Mouse (Mus musculus): ENCODE results near the gene Cnot11.

The Cnot11 gene

GRCm38 (mm10) chr1:39534831-39535230 lies at the start of gene Cnot11:
TSS of gene Cnot11 (plus strand) at chr1:39534992.
- ATAC-seq (ENCODE audit: low TSS enrichment) = no peak

GRCm38 (mm10) chr1:39487370-39487769 lies 47.4 kb upstream of the Cnot11 start:
- ATAC-seq (ENCODE audit: low TSS enrichment) = no peak

GRCm38 (mm10) chr1:39493165-39493564 lies 41.6 kb upstream of the Cnot11 start:
- ATAC-seq (ENCODE audit: low TSS enrichment) = no peak

- no peak for ATAC-seq (ENCODE audit: low TSS enrichment)
These were observed 41.1 kb upstream of the Cnot11 start for GRCm38 (mm10) chr1:39493664-39494063.

- ATAC-seq (ENCODE audit: low TSS enrichment) = no peak
These were observed 37.8 kb upstream of the Cnot11 start for GRCm38 (mm10) chr1:39496995-39497394.

GRCm38 (mm10) chr1:39497748-39498147 lies 37.0 kb upstream of the Cnot11 start:
- no peak for ATAC-seq (ENCODE audit: low TSS enrichment)

GRCm38 (mm10) chr1:39499485-39499941 lies 35.3 kb upstream of the Cnot11 start:
- ATAC-seq (ENCODE audit: low TSS enrichment) = no peak

- ATAC-seq (ENCODE audit: low TSS enrichment) = peak; percentile 50; the same call in 1 of the 2 replicates
These were observed 31.8 kb upstream of the Cnot11 start for GRCm38 (mm10) chr1:39502817-39503633.

GRCm38 (mm10) chr1:39504261-39504660 lies 30.5 kb upstream of the Cnot11 start:
- 0 out of 2 replicates have a peak, but pooled peaks have one; percentile 64 for ATAC-seq (ENCODE audit: low TSS enrichment)

GRCm38 (mm10) chr1:39505600-39505999 lies 29.2 kb upstream of the Cnot11 start:
- ATAC-seq (ENCODE audit: low TSS enrichment) = no peak

GRCm38 (mm10) chr1:39511775-39512174 lies 23.0 kb upstream of the Cnot11 start:
- no peak for ATAC-seq (ENCODE audit: low TSS enrichment)

- ATAC-seq (ENCODE audit: low TSS enrichment) = no peak
These were observed 22.6 kb upstream of the Cnot11 start for GRCm38 (mm10) chr1:39512183-39512582.

GRCm38 (mm10) chr1:39515303-39515991 lies 19.3 kb upstream of the Cnot11 start:
- no peak for ATAC-seq (ENCODE audit: low TSS enrichment)

- ATAC-seq (ENCODE audit: low TSS enrichment) = no peak
These were observed 13.5 kb upstream of the Cnot11 start for GRCm38 (mm10) chr1:39521326-39521725.

GRCm38 (mm10) chr1:39522519-39522918 lies 12.3 kb upstream of the Cnot11 start:
- peak; percentile 80; the same call in 1 of the 2 replicates for ATAC-seq (ENCODE audit: low TSS enrichment)

- no peak for ATAC-seq (ENCODE audit: low TSS enrichment)
These were observed 9.0 kb upstream of the Cnot11 start for GRCm38 (mm10) chr1:39525763-39526162.

- ATAC-seq (ENCODE audit: low TSS enrichment) = no peak
These were observed 8.2 kb upstream of the Cnot11 start for GRCm38 (mm10) chr1:39526371-39527167.

- peak; percentile 67 for ATAC-seq (ENCODE audit: low TSS enrichment)
These were observed 7.4 kb upstream of the Cnot11 start for GRCm38 (mm10) chr1:39527432-39527831.

- ATAC-seq (ENCODE audit: low TSS enrichment) = no peak
These were observed 6.5 kb upstream of the Cnot11 start for GRCm38 (mm10) chr1:39528319-39528718.

GRCm38 (mm10) chr1:39530258-39530943 lies 4.4 kb upstream of the Cnot11 start:
- peak; percentile 55 for ATAC-seq (ENCODE audit: low TSS enrichment)

- no peak for ATAC-seq (ENCODE audit: low TSS enrichment)
These were observed 3.8 kb upstream of the Cnot11 start for GRCm38 (mm10) chr1:39531036-39531435.
